Comparison of ENCODE assay signal across 8 mouse cellular contexts in the genomic region with DNA sequence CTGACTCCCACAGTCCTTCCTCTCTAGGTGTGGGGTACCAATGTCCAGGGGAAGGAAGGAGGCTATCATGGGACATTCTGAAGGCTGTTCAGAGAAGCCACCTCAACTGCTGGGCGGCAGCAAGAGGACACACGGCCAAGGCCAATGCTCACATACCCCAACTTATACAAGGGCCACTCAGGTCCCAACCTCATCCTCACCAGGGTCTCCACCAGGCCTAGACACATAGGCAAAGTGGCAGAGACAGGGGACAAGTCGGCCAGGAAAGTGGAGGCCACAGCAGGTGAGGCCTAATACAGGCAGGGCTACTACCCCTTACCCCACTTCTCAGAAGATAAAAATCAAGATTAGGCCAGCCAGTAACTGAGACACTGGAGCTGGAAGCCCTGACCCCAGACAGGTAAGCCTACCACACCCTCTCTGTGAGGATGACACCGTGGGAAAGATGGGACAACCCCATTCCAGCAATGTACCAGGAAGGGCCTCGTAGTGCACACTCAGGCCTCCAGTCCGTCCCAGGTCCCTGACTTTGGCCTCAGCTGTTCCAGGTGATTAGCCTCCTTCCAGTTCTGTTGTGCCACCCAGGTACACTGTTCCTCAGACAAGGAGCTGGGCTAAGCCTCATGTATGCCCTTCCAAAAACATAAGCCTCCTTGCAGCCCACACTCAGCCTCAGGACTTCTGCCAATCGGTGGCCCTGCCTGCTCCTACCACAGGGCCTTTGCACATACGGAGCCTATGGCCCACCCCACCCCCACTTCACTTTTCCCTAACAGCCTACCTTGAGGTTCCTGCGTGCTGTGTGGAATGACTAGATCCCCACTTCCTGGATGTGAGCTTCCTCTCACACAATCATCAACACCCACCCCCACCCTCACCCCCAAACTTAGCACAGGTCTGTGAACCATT. TPM values are rescaled to one million over a fixed set of nuclear protein-coding genes. Genes with fewer than 3 reads are reported as not detected.
DNase-seq lines count a peak whose midpoint lies in the region; ATAC-seq and TF ChIP-seq lines count a peak whose summit lies in the region.

No protein-coding gene starts in this region.

- no peaks in the 10 kb centered on the region for H3K9me3 ChIP-seq in hindbrain, postnatal 0 days (ENCODE audit: low read length)
- no peaks in the 10 kb centered on the region for H3K9me3 ChIP-seq in neural tube, embryonic 12.5 days

- H3K4me1 ChIP-seq in hindbrain, postnatal 0 days (ENCODE audit: insufficient read depth, low read length): peaks cover 24% of the 10 kb centered on the region
- peaks cover 75% of the 10 kb centered on the region for H3K4me1 ChIP-seq in neural tube, embryonic 12.5 days

- no peak for TF ChIP-seq CTCF in layer of hippocampus, adult 2 months (conservative IDR thresholded peaks at IDR 0.05)
- no peak for TF ChIP-seq CTCF in hindbrain, postnatal 0 days (IDR thresholded peaks at IDR 0.05; ENCODE audit: low read depth)

- no peaks in the 10 kb centered on the region for H3K36me3 ChIP-seq in hindbrain, postnatal 0 days (ENCODE audit: insufficient read depth, low read length)
- peaks cover 13% of the 10 kb centered on the region for H3K36me3 ChIP-seq in neural tube, embryonic 12.5 days

- no peak overlapping the region; the same call in 1 of the 2 replicates for H3K4me3 ChIP-seq in layer of hippocampus, adult 2 months
- H3K4me3 ChIP-seq in hindbrain, postnatal 0 days (ENCODE audit: low read length): no peak overlapping the region
- H3K4me3 ChIP-seq in neural tube, embryonic 12.5 days: no peak overlapping the region

- no peaks in the 10 kb centered on the region for H3K27me3 ChIP-seq in hindbrain, postnatal 0 days (ENCODE audit: insufficient read depth, low read length)
- no peaks in the 10 kb centered on the region for H3K27me3 ChIP-seq in neural tube, embryonic 12.5 days (replicated peaks)

- peak; percentile 40 for DNase-seq in cerebellum, adult 9-11 months
- DNase-seq in cerebellum, postnatal 36 days: no peak
- no peak for DNase-seq in layer of hippocampus, adult 2 months (ENCODE audit: low spot score in 2 of 2)
- DNase-seq in layer of hippocampus, postnatal 14 days (ENCODE audit: low spot score in 2 of 2): no peak
- DNase-seq in hindbrain, postnatal 0 days (ENCODE audit: low spot score): no peak
- DNase-seq in spleen, postnatal 4 days (ENCODE audit: low spot score in 2 of 2): no peak
- DNase-seq in ovary, adult 18-20 months (ENCODE audit: low spot score): no peak

- 87% methylated on average over 9 of the region's 9 CpGs for WGBS in hindbrain, postnatal 0 days
- WGBS in neural tube, embryonic 12.5 days: 88% methylated on average over 9 of the region's 9 CpGs

- H3K27ac ChIP-seq in layer of hippocampus, adult 2 months: peak overlapping the region; percentile 23; the same call in 1 of the 2 replicates
- H3K27ac ChIP-seq in hindbrain, postnatal 0 days: no peak overlapping the region
- H3K27ac ChIP-seq in neural tube, embryonic 12.5 days: no peak overlapping the region

- ATAC-seq in hindbrain, postnatal 0 days: no peak
- ATAC-seq in neural tube, embryonic 12.5 days (ENCODE audit: low FRiP score, low read depth): no peak

- H3K9ac ChIP-seq in hindbrain, postnatal 0 days (replicated peaks; ENCODE audit: low read length): no peak overlapping the region
- no peak overlapping the region for H3K9ac ChIP-seq in neural tube, embryonic 12.5 days

- H3K4me2 ChIP-seq in hindbrain, postnatal 0 days (ENCODE audit: low read depth, low read length): peak overlapping the region; percentile 78; the same call in 1 of the 2 replicates
- peak overlapping the region; percentile 81 for H3K4me2 ChIP-seq in neural tube, embryonic 12.5 days (replicated peaks)

RNA-seq across cellular contexts. Expression of a gene that starts 2.5 kb away (rescaled TPM):
- total RNA-seq in layer of hippocampus, adult 2 months (2021): 100 to 1,000 TPM; 274 to 297 TPM
- total RNA-seq in layer of hippocampus, postnatal 14 days (2021): 100 to 1,000 TPM; 253 to 259 TPM
- 248 and 349 TPM in 2 replicates for total RNA-seq in hindbrain, postnatal 0 days (2014; rRNA removed)
- polyA plus RNA-seq in hindbrain, postnatal 0 days (2015; fragmentation: Nextera tagmentation; extraction: Ambion mirVana): 188 and 189 TPM in 2 replicates
- polyA plus RNA-seq in neural tube, embryonic 12.5 days (2016; fragmentation: Nextera tagmentation; extraction: Ambion mirVana): 139 and 144 TPM in 2 replicates

RNA-seq across cellular contexts. Expression of a gene that starts 9.8 kb away (rescaled TPM):
- total RNA-seq in layer of hippocampus, adult 2 months (2021): under 1 TPM; 0.54 to 0.97 TPM
- 1 to 10 TPM; 1.1 to 1.4 TPM for total RNA-seq in layer of hippocampus, postnatal 14 days (2021)
- 0.65 and 3.3 TPM in 2 replicates for total RNA-seq in hindbrain, postnatal 0 days (2014; rRNA removed)
- polyA plus RNA-seq in hindbrain, postnatal 0 days (2015; fragmentation: Nextera tagmentation; extraction: Ambion mirVana): 1.3 and 1.5 TPM in 2 replicates
- 0.68 and 1.3 TPM in 2 replicates for polyA plus RNA-seq in neural tube, embryonic 12.5 days (2016; fragmentation: Nextera tagmentation; extraction: Ambion mirVana)

RNA-seq across cellular contexts. Expression of a gene that starts 12.0 kb away (rescaled TPM):
- total RNA-seq in layer of hippocampus, adult 2 months (2021): 10 to 100 TPM; 41.4 to 46.4 TPM
- 10 to 100 TPM; 38.8 to 46.1 TPM for total RNA-seq in layer of hippocampus, postnatal 14 days (2021)
- 152 and 207 TPM in 2 replicates for total RNA-seq in hindbrain, postnatal 0 days (2014; rRNA removed)
- polyA plus RNA-seq in hindbrain, postnatal 0 days (2015; fragmentation: Nextera tagmentation; extraction: Ambion mirVana): 99.3 and 113 TPM in 2 replicates
- polyA plus RNA-seq in neural tube, embryonic 12.5 days (2016; fragmentation: Nextera tagmentation; extraction: Ambion mirVana): 116 TPM in 2 replicates

RNA-seq across cellular contexts. Expression of a gene that starts 26.1 kb away (rescaled TPM):
- under 1 TPM in 1 of 2 experiments, not detected in 1; 0.25 TPM for total RNA-seq in layer of hippocampus, adult 2 months (2021)
- not detected for total RNA-seq in layer of hippocampus, postnatal 14 days (2021)
- total RNA-seq in hindbrain, postnatal 0 days (2014; rRNA removed): 1.7 TPM in 1 of 2 replicates, not detected in the other
- 0.25 and 0.41 TPM in 2 replicates for polyA plus RNA-seq in hindbrain, postnatal 0 days (2015; fragmentation: Nextera tagmentation; extraction: Ambion mirVana)
- polyA plus RNA-seq in neural tube, embryonic 12.5 days (2016; fragmentation: Nextera tagmentation; extraction: Ambion mirVana): 0.14 TPM in 1 of 2 replicates, not detected in the other

RNA-seq across cellular contexts. Expression of a gene that starts 54.1 kb away (rescaled TPM):
- 10 to 100 TPM; 25.4 to 29.1 TPM for total RNA-seq in layer of hippocampus, adult 2 months (2021)
- 10 to 100 TPM; 25.9 to 30.8 TPM for total RNA-seq in layer of hippocampus, postnatal 14 days (2021)
- 65.7 and 68.4 TPM in 2 replicates for total RNA-seq in hindbrain, postnatal 0 days (2014; rRNA removed)
- polyA plus RNA-seq in hindbrain, postnatal 0 days (2015; fragmentation: Nextera tagmentation; extraction: Ambion mirVana): 44.2 and 56.5 TPM in 2 replicates
- polyA plus RNA-seq in neural tube, embryonic 12.5 days (2016; fragmentation: Nextera tagmentation; extraction: Ambion mirVana): 181 and 188 TPM in 2 replicates
